Mouse (Mus musculus) midbrain, embryonic 11.5 days (tissue): ENCODE data around the gene Mindy3. TPM values are rescaled to one million over a fixed set of nuclear protein-coding genes. Genes with fewer than 3 reads are reported as not detected.

Experiments used
- ATAC-seq: fragments of 200-750 bp; cut with Nextera tagmentation; 2 replicates; pipeline ENCODE4 v1.8.0; 2017; ENCODE audit warnings: moderate TSS enrichment, moderate library complexity; ENCODE audit not compliant: low FRiP score
- DNase-seq: peaks from one replicate; pipeline ENCODE4 v3.0.0; 2015; ENCODE audit warnings: low spot score; ENCODE audit errors: missing footprints
- H3K27ac ChIP-seq: fragments of 300-500 bp; sonication (generic); 2 replicates; pipeline ENCODE4 v1.5.1; 2014; ENCODE audit warnings: low read depth, low read length
- H3K27me3 ChIP-seq: fragments of 300-500 bp; sonication (generic); 2 replicates; pipeline ENCODE4 v1.6.1; 2014; ENCODE audit warnings: mild to moderate bottlenecking, low read length, moderate library complexity, mixed read lengths; ENCODE audit not compliant: control insufficient read depth, insufficient read depth
- H3K36me3 ChIP-seq: fragments of 300-500 bp; sonication (generic); 2 replicates; pipeline ENCODE4 v1.6.1; 2014; ENCODE audit warnings: mild to moderate bottlenecking, low read length, moderate library complexity, mixed read lengths; ENCODE audit not compliant: control insufficient read depth, insufficient read depth
- H3K4me1 ChIP-seq: fragments of 300-500 bp; sonication (generic); 2 replicates; pipeline ENCODE4 v1.6.1; 2014; ENCODE audit warnings: low read length; ENCODE audit not compliant: control insufficient read depth, insufficient read depth
- H3K4me2 ChIP-seq: fragments of 300-500 bp; sonication (generic); 2 replicates; pipeline ENCODE4 v1.6.1; 2014; ENCODE audit warnings: mild to moderate bottlenecking, moderate library complexity
- H3K4me3 ChIP-seq: fragments of 300-500 bp; sonication (generic); 2 replicates; pipeline ENCODE4 v1.5.1; 2014; ENCODE audit warnings: low read depth, low read length
- H3K9ac ChIP-seq: fragments of 300-500 bp; sonication (generic); 2 replicates; pipeline ENCODE4 v1.6.1; 2014; ENCODE audit warnings: low read length
- H3K9me3 ChIP-seq: fragments of 300-500 bp; sonication (generic); 2 replicates; pipeline ENCODE4 v1.6.1; 2016; ENCODE audit warnings: low read length; ENCODE audit not compliant: control insufficient read depth
- WGBS: fragments of 180-500 bp; shearing (Covaris S2); extraction: QIAGEN DNeasy Blood & Tissue Kit; methylation state at CpG from one replicate; pipeline ENCODE4 v1.1.7; 2014; 5-methylcytosine and 5-hydroxymethylcytosine counted together
- polyA plus RNA-seq: library from polyadenylated mRNA; unstranded; fragments of >200 nt; fragmentation: Nextera tagmentation; extraction: Ambion mirVana; gene quantifications from 2 replicates; pipeline ENCODE4 v1.2.1, GENCODE M21; 2014

The Mindy3 gene
- polyA plus RNA-seq, 1 experiment from 2014 or later = 43.8 TPM

- H3K4me3 ChIP-seq = peak overlapping the region; percentile 84
- peak overlapping the region; percentile 78 for H3K9ac ChIP-seq
- H3K9me3 ChIP-seq = no peaks in the 10 kb centered on the region
- peak; percentile 82 for ATAC-seq
- under 1% methylated on average over 40 of the region's 40 CpGs for WGBS
- H3K36me3 ChIP-seq = no peaks in the 10 kb centered on the region
- H3K4me2 ChIP-seq = peak overlapping the region; percentile 76
- peak; percentile 97 for DNase-seq
- H3K27me3 ChIP-seq = no peaks in the 10 kb centered on the region
- peaks cover 9% of the 10 kb centered on the region; the same call in 1 of the 2 replicates for H3K4me1 ChIP-seq
- no peak overlapping the region for H3K27ac ChIP-seq
Measured at GRCm38 (mm10) chr2:12418534-12419261, 572 bp downstream of the Mindy3 start.

- Histone ChIP-seq H3K27me3 (no peaks in the 10 kb centered on the region), H3K4me2 (peak overlapping the region; percentile 76), H3K4me1 (peaks cover 9% of the 10 kb centered on the region; the same call in 1 of the 2 replicates), H3K4me3 (peak overlapping the region; percentile 84), H3K9ac (peak overlapping the region; percentile 78; the same call in 1 of the 2 replicates), H3K9me3 (no peaks in the 10 kb centered on the region), H3K27ac (no peak overlapping the region), H3K36me3 (no peaks in the 10 kb centered on the region)
- no peak for DNase-seq
- 52% methylated on average over 8 of the region's 8 CpGs for WGBS
- no peak for ATAC-seq
Measured at GRCm38 (mm10) chr2:12418121-12418520, 1.1 kb downstream of the Mindy3 start.

GRCm38 (mm10) chr2:12412309-12412708 lies 7.0 kb downstream of the Mindy3 start:
- 93% methylated on average over 2 of the region's 2 CpGs for WGBS
- DNase-seq (no peak), ATAC-seq (no peak)
- Histone ChIP-seq H3K27ac (no peak overlapping the region), H3K27me3 (no peaks in the 10 kb centered on the region), H3K36me3 (no peaks in the 10 kb centered on the region), H3K4me2 (no peak overlapping the region), H3K4me1 (no peaks in the 10 kb centered on the region), H3K9ac (no peak overlapping the region), H3K9me3 (no peaks in the 10 kb centered on the region), H3K4me3 (no peak overlapping the region)

- Histone ChIP-seq H3K36me3 (no peaks in the 10 kb centered on the region), H3K27me3 (no peaks in the 10 kb centered on the region), H3K4me3 (no peak overlapping the region), H3K9ac (no peak overlapping the region), H3K4me1 (no peaks in the 10 kb centered on the region), H3K4me2 (no peak overlapping the region), H3K27ac (no peak overlapping the region), H3K9me3 (no peaks in the 10 kb centered on the region)
- WGBS = 55% methylated on average over 2 of the region's 2 CpGs
- ATAC-seq (no peak), DNase-seq (no peak)
Measured at GRCm38 (mm10) chr2:12411129-12411528, 8.1 kb downstream of the Mindy3 start.

- H3K4me1 ChIP-seq = no peaks in the 10 kb centered on the region
- WGBS = 90% methylated on average over 2 of the region's 2 CpGs
- H3K27ac ChIP-seq = no peak overlapping the region
- ATAC-seq = no peak
- no peak for DNase-seq
- no peaks in the 10 kb centered on the region for H3K36me3 ChIP-seq
- no peak overlapping the region for H3K9ac ChIP-seq
- H3K4me3 ChIP-seq = no peak overlapping the region
- no peak overlapping the region for H3K4me2 ChIP-seq
- no peaks in the 10 kb centered on the region for H3K9me3 ChIP-seq
- no peaks in the 10 kb centered on the region for H3K27me3 ChIP-seq
Measured at GRCm38 (mm10) chr2:12406737-12407136, 12.5 kb downstream of the Mindy3 start.

GRCm38 (mm10) chr2:12402469-12402868 lies 16.8 kb downstream of the Mindy3 start:
- DNase-seq = no peak
- no peak overlapping the region for H3K4me3 ChIP-seq
- H3K9me3 ChIP-seq = no peaks in the 10 kb centered on the region
- no peak overlapping the region for H3K4me2 ChIP-seq
- H3K27ac ChIP-seq = no peak overlapping the region
- no peaks in the 10 kb centered on the region for H3K36me3 ChIP-seq
- 85% methylated on average over 3 of the region's 3 CpGs for WGBS
- no peak overlapping the region for H3K9ac ChIP-seq
- no peak for ATAC-seq
- H3K4me1 ChIP-seq = no peaks in the 10 kb centered on the region
- no peaks in the 10 kb centered on the region for H3K27me3 ChIP-seq

GRCm38 (mm10) chr2:12401137-12401536 lies 18.1 kb downstream of the Mindy3 start:
- H3K27ac ChIP-seq = no peak overlapping the region
- H3K4me1 ChIP-seq = no peaks in the 10 kb centered on the region
- no peak for ATAC-seq
- no peak overlapping the region for H3K9ac ChIP-seq
- DNase-seq = no peak
- no peak overlapping the region for H3K4me3 ChIP-seq
- H3K36me3 ChIP-seq = no peaks in the 10 kb centered on the region
- no peaks in the 10 kb centered on the region for H3K9me3 ChIP-seq
- no peaks in the 10 kb centered on the region for H3K27me3 ChIP-seq
- H3K4me2 ChIP-seq = no peak overlapping the region
- WGBS = 90% methylated on average over 1 of the region's 1 CpGs

- ATAC-seq = peak; percentile 72; the same call in 1 of the 2 replicates
- WGBS = 53% methylated on average over 1 of the region's 1 CpGs
Measured at GRCm38 (mm10) chr2:12389028-12389427, 30.2 kb downstream of the Mindy3 start.

GRCm38 (mm10) chr2:12388569-12388968 lies 30.7 kb downstream of the Mindy3 start:
- Histone ChIP-seq H3K36me3 (no peaks in the 10 kb centered on the region), H3K9ac (no peak overlapping the region), H3K27ac (no peak overlapping the region), H3K9me3 (no peaks in the 10 kb centered on the region), H3K4me2 (no peak overlapping the region), H3K27me3 (no peaks in the 10 kb centered on the region), H3K4me1 (no peaks in the 10 kb centered on the region), H3K4me3 (no peak overlapping the region)
- no peak for ATAC-seq
- no peak for DNase-seq
- 94% methylated on average over 4 of the region's 4 CpGs for WGBS

More at GRCm38 (mm10) chr2:12389028-12389427, 30.2 kb downstream of the Mindy3 start:
- peak; percentile 91 for DNase-seq
- Histone ChIP-seq H3K9ac (no peak overlapping the region), H3K27me3 (no peaks in the 10 kb centered on the region), H3K4me2 (no peak overlapping the region), H3K4me1 (no peaks in the 10 kb centered on the region), H3K4me3 (no peak overlapping the region), H3K36me3 (no peaks in the 10 kb centered on the region), H3K9me3 (no peaks in the 10 kb centered on the region), H3K27ac (no peak overlapping the region)
